In the genomic region with DNA sequence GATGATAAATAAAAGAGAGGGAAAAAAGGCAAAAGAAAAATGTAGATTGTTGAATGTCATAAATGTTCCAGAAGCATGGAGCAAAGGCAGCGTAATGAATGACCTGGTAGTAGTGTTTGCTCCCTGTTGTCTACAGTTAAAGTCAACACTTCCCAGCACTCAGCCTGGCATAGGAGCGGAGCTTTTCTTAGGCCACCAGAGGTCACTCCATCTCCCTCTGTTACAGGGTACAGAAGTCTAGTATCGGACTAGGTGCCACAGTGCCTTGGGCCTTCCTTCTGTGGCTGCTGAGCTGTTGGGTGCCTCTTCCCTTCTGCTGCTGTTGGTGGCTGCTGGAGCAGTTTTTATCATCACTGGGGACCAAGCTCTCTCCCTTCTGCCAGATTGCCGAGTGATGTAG, we compare ENCODE assay signal across 9 mouse cellular contexts. TPM values are rescaled to one million over a fixed set of nuclear protein-coding genes. Genes with fewer than 3 reads are reported as not detected.
A peak's percentile ranks its signal among the peaks of the same experiment; 100 is the strongest.
DNase-seq lines count a peak whose midpoint lies in the region; ATAC-seq and TF ChIP-seq lines count a peak whose summit lies in the region.
"Had no signal": no experiment of that assay in that cellular context is flagged by ENCODE, and none has a peak within 500 bp of the region (broad histone marks: within the 10 kb centered on the region; RNA-seq: fewer than 3 reads in every experiment).

No protein-coding gene starts in this region.

- peak; percentile 55 for TF ChIP-seq CTCF in ES-Bruce4 (IDR thresholded peaks at IDR 0.05; ENCODE audit: low read depth, low read length)

- no peak overlapping the region for H3K4me2 ChIP-seq in kidney, embryonic 14.5 days (replicated peaks; ENCODE audit: low read depth, low read length)
- H3K4me2 ChIP-seq: heart, embryonic 15.5 days; liver, embryonic 13.5 days had no signal

- H3K36me3 ChIP-seq in kidney, embryonic 14.5 days (ENCODE audit: control insufficient read depth, insufficient read depth, low read length): no peaks in the 10 kb centered on the region
- H3K36me3 ChIP-seq in ES-Bruce4 (ENCODE audit: control insufficient read depth, insufficient read depth, low read length, poor library complexity, severe bottlenecking): no peaks in the 10 kb centered on the region
- H3K36me3 ChIP-seq: heart, embryonic 15.5 days; liver, embryonic 13.5 days had no signal

- TF ChIP-seq EP300 in ES-Bruce4 (IDR thresholded peaks at IDR 0.05; ENCODE audit: insufficient read depth, low read depth, low read length): no peak

- no peak overlapping the region for H3K9ac ChIP-seq in kidney, embryonic 14.5 days (ENCODE audit: low read depth, low read length)
- H3K9ac ChIP-seq in ES-Bruce4 (ENCODE audit: low read depth, poor library complexity, severe bottlenecking): no peak overlapping the region
- H3K9ac ChIP-seq: heart, embryonic 15.5 days; liver, embryonic 13.5 days had no signal

- no peaks in the 10 kb centered on the region for H3K9me3 ChIP-seq in kidney, embryonic 14.5 days (ENCODE audit: control insufficient read depth, low read length)
- no peaks in the 10 kb centered on the region for H3K9me3 ChIP-seq in ES-Bruce4 (replicated peaks; ENCODE audit: control insufficient read depth, insufficient read depth, low read length, poor library complexity, severe bottlenecking)
- H3K9me3 ChIP-seq: heart, embryonic 15.5 days; liver, embryonic 13.5 days had no signal

- peak; percentile 23 for DNase-seq in kidney, adult 11 months
- peak; percentile 57 for DNase-seq in brain, adult 2 months (ENCODE audit: low read depth, low spot score)
- DNase-seq in lung, postnatal 10 days: peak; percentile 32
- no peak for DNase-seq in frontal cortex, postnatal 14 days (ENCODE audit: low spot score in 2 of 2)
- DNase-seq: liver, embryonic 13.5 days had no signal

- TF ChIP-seq POLR2A in ES-Bruce4 (IDR thresholded peaks at IDR 0.05; ENCODE audit: insufficient read depth, low read length): no peak

- H3K27ac ChIP-seq in kidney, embryonic 14.5 days (ENCODE audit: low read depth, low read length): no peak overlapping the region
- no peak overlapping the region for H3K27ac ChIP-seq in ES-Bruce4 (ENCODE audit: insufficient read depth, low read length)
- H3K27ac ChIP-seq: heart, embryonic 15.5 days; liver, embryonic 13.5 days had no signal

- H3K4me1 ChIP-seq in kidney, embryonic 14.5 days (ENCODE audit: control insufficient read depth, insufficient read depth, low read length): no peaks in the 10 kb centered on the region
- H3K4me1 ChIP-seq in ES-Bruce4 (ENCODE audit: control insufficient read depth, insufficient read depth, low read length): no peaks in the 10 kb centered on the region
- H3K4me1 ChIP-seq: heart, embryonic 15.5 days; liver, embryonic 13.5 days had no signal

- WGBS in kidney, embryonic 14.5 days: 50% methylated on average over 4 of the region's 4 CpGs

- H3K27me3 ChIP-seq in kidney, embryonic 14.5 days (ENCODE audit: control insufficient read depth, insufficient read depth, low read length): no peaks in the 10 kb centered on the region
- H3K27me3 ChIP-seq in ES-Bruce4 (ENCODE audit: control insufficient read depth, insufficient read depth, low read length, poor library complexity, severe bottlenecking): no peaks in the 10 kb centered on the region
- H3K27me3 ChIP-seq: heart, embryonic 15.5 days; liver, embryonic 13.5 days had no signal

- H3K4me3 ChIP-seq in kidney, embryonic 14.5 days (ENCODE audit: low read length): no peak overlapping the region
- H3K4me3 ChIP-seq in ES-Bruce4 (ENCODE audit: low read depth, low read length): no peak overlapping the region
- H3K4me3 ChIP-seq: heart, embryonic 15.5 days; liver, embryonic 13.5 days had no signal

- ATAC-seq in kidney, embryonic 14.5 days (ENCODE audit: low FRiP score, low TSS enrichment): no peak
- ATAC-seq in frontal cortex, adult (ENCODE audit: low TSS enrichment): no peak

RNA-seq across cellular contexts. Expression of a gene that starts 8.2 kb away (rescaled TPM):
- polyA plus RNA-seq in kidney, embryonic 14.5 days (2014; fragmentation: Nextera tagmentation; extraction: Ambion mirVana): 48.9 and 56.6 TPM in 2 replicates
- polyA plus RNA-seq in ES-Bruce4 (2011; ENCODE audit: insufficient read depth, insufficient read length, low read depth, missing spikeins): 37.6 and 39.4 TPM in 2 replicates

RNA-seq across cellular contexts. Expression of a gene that starts 29.4 kb away (rescaled TPM):
- 3.8 TPM in 2 replicates for polyA plus RNA-seq in kidney, embryonic 14.5 days (2014; fragmentation: Nextera tagmentation; extraction: Ambion mirVana)
- 0.78 and 1.3 TPM in 2 replicates for polyA plus RNA-seq in ES-Bruce4 (2011; ENCODE audit: insufficient read depth, insufficient read length, low read depth, missing spikeins)
- polyA plus RNA-seq: liver, embryonic 13.5 days had no signal

RNA-seq across cellular contexts. Expression of a gene that starts 40.3 kb away (rescaled TPM):
- 321 and 417 TPM in 2 replicates for polyA plus RNA-seq in kidney, embryonic 14.5 days (2014; fragmentation: Nextera tagmentation; extraction: Ambion mirVana)
- polyA plus RNA-seq in ES-Bruce4 (2011; ENCODE audit: insufficient read depth, insufficient read length, low read depth, missing spikeins): 130 and 166 TPM in 2 replicates

Comparison
In these comparisons a context has a peak if more than half of its experiments do, and no peak if none do; other contexts are left out.
1. DNase-seq: peak in kidney, adult 11 months (single experiment), brain, adult 2 months (single experiment) and lung, postnatal 10 days (single experiment); none in frontal cortex, postnatal 14 days (0 of 2).